Mouse (Mus musculus): ENCODE results near the gene Gpc1. TPM values are rescaled to one million over a fixed set of nuclear protein-coding genes. Genes with fewer than 3 reads are reported as not detected.

Gpc1 gene
- total RNA-seq, 2 experiments from 2014 or later: 154 to 168 TPM

- intact Hi-C loops (cut with DNase I): no loop called here
- DNase-seq: no peak
Measured at GRCm38 (mm10) chr1:92875360-92876111, 44.1 kb downstream of the Gpc1 start.

GRCm38 (mm10) chr1:92877431-92877978 lies 46.1 kb downstream of the Gpc1 start:
- DNase-seq: no peak
- intact Hi-C loops (cut with DNase I): no loop called here

- intact Hi-C loops (cut with DNase I): no loop called here
- DNase-seq: no peak
Measured at GRCm38 (mm10) chr1:92878066-92878741, 46.8 kb downstream of the Gpc1 start.

GRCm38 (mm10) chr1:92879266-92879665 lies 47.8 kb downstream of the Gpc1 start:
- DNase-seq: no peak
- intact Hi-C loops (cut with DNase I): no loop called here

- intact Hi-C loops (cut with DNase I): no loop called here
- DNase-seq: no peak
Measured at GRCm38 (mm10) chr1:92880101-92880500, 48.7 kb downstream of the Gpc1 start.

GRCm38 (mm10) chr1:92881982-92882381 lies 50.5 kb downstream of the Gpc1 start:
- intact Hi-C loops (cut with DNase I): no loop called here
- DNase-seq: no peak

GRCm38 (mm10) chr1:92888901-92889655 lies 57.6 kb downstream of the Gpc1 start:
- intact Hi-C loops (cut with DNase I): no loop called here
- no peak for DNase-seq

GRCm38 (mm10) chr1:92892791-92893190 lies 61.3 kb downstream of the Gpc1 start:
- intact Hi-C loops (cut with DNase I): no loop called here
- DNase-seq: no peak

- intact Hi-C loops (cut with DNase I): no loop called here
- no peak for DNase-seq
Measured at GRCm38 (mm10) chr1:92893896-92894295, 62.5 kb downstream of the Gpc1 start.

GRCm38 (mm10) chr1:92895089-92895488 lies 63.6 kb downstream of the Gpc1 start:
- intact Hi-C loops (cut with DNase I): loop anchor here (5.0 kb wide), 2 partner anchors 53 to 248 kb away; partner anchors contain the start of gene Otos
- peak; percentile 80 to 85 for DNase-seq

- intact Hi-C loops (cut with DNase I): no loop called here
Measured at GRCm38 (mm10) chr1:92902786-92903185, 71.3 kb downstream of the Gpc1 start, which contains the start of gene Ankmy1. Ankmy1 (minus strand) TSS chr1:92902906.

GRCm38 (mm10) chr1:92903627-92904026 lies 72.2 kb downstream of the Gpc1 start:
- DNase-seq: no peak
- intact Hi-C loops (cut with DNase I): no loop called here

More at GRCm38 (mm10) chr1:92902786-92903185, 71.3 kb downstream of the Gpc1 start, which contains the start of gene Ankmy1:
- peak; percentile 61 to 65 for DNase-seq

GRCm38 (mm10) chr1:92905703-92906310 lies 74.4 kb downstream of the Gpc1 start:
- DNase-seq: no peak
- intact Hi-C loops (cut with DNase I): loop anchor here (2.0 kb wide), 1 partner anchor 207 kb away; no protein-coding TSS in a partner anchor

GRCm38 (mm10) chr1:92906779-92907631 lies 75.6 kb downstream of the Gpc1 start, which contains the start of gene Dusp28:
Dusp28 (plus strand) TSS chr1:92906981.
- DNase-seq: peak; percentile 92
- intact Hi-C loops (cut with DNase I): loop anchor here (2.0 kb wide), 1 partner anchor 208 kb away; no protein-coding TSS in a partner anchor

GRCm38 (mm10) chr1:92907632-92908360 lies 76.4 kb downstream of the Gpc1 start:
- intact Hi-C loops (cut with DNase I): loop anchor here (2.0 kb wide), 1 partner anchor 209 kb away; no protein-coding TSS in a partner anchor
- DNase-seq: no peak

- DNase-seq: no peak
- intact Hi-C loops (cut with DNase I): no loop called here
Measured at GRCm38 (mm10) chr1:92908664-92909063, 77.2 kb downstream of the Gpc1 start.

GRCm38 (mm10) chr1:92909068-92909467 lies 77.6 kb downstream of the Gpc1 start:
- intact Hi-C loops (cut with DNase I): no loop called here
- DNase-seq: no peak
